Mouse (Mus musculus) intestine, embryonic 16.5 days (tissue): ENCODE results near the gene Asb13. TPM values are rescaled to one million over a fixed set of nuclear protein-coding genes. Genes with fewer than 3 reads are reported as not detected.

Source experiments
- ATAC-seq: fragments of 200-750 bp; cut with Nextera tagmentation; 2 replicates; pipeline ENCODE4 v1.8.0; 2017; ENCODE audit warnings: moderate TSS enrichment, moderate library complexity
- H3K27ac ChIP-seq: fragments of 300-500 bp; sonication (generic); 2 replicates; pipeline ENCODE4 v1.5.1; 2014; ENCODE audit warnings: mild to moderate bottlenecking, low read length
- H3K27me3 ChIP-seq: fragments of 300-500 bp; sonication (generic); replicated peaks from 2 replicates; pipeline ENCODE4 v1.6.1; 2014; ENCODE audit warnings: low read length, control low read depth, mixed read lengths; ENCODE audit not compliant: control insufficient read depth, insufficient read depth
- H3K36me3 ChIP-seq: fragments of 300-500 bp; sonication (generic); 2 replicates; pipeline ENCODE4 v1.6.1; 2014; ENCODE audit warnings: low read length, control low read depth; ENCODE audit not compliant: control insufficient read depth, insufficient read depth
- H3K4me1 ChIP-seq: fragments of 300-500 bp; sonication (generic); 2 replicates; pipeline ENCODE4 v1.6.1; 2014; ENCODE audit warnings: low read length, control low read depth, mixed read lengths; ENCODE audit not compliant: control insufficient read depth, insufficient read depth
- H3K4me2 ChIP-seq: fragments of 300-500 bp; sonication (generic); 2 replicates; pipeline ENCODE4 v1.6.1; 2014; ENCODE audit warnings: low read depth, low read length, control low read depth
- H3K4me3 ChIP-seq: fragments of 300-500 bp; sonication (generic); 2 replicates; pipeline ENCODE4 v1.5.1; 2014; ENCODE audit warnings: mild to moderate bottlenecking, low read length
- H3K9ac ChIP-seq: fragments of 300-500 bp; sonication (generic); 2 replicates; pipeline ENCODE4 v1.6.1; 2014; ENCODE audit warnings: low read depth, low read length
- H3K9me3 ChIP-seq: fragments of 300-500 bp; sonication (generic); 2 replicates; pipeline ENCODE4 v1.6.1; 2016; ENCODE audit warnings: low read length, control low read depth; ENCODE audit not compliant: control insufficient read depth
- WGBS: fragments of 180-500 bp; shearing (Covaris S2); extraction: QIAGEN DNeasy Blood & Tissue Kit; methylation state at CpG from one replicate; pipeline ENCODE4 v1.1.7; 2014; 5-methylcytosine and 5-hydroxymethylcytosine counted together
- polyA plus RNA-seq: library from polyadenylated mRNA; unstranded; fragments of >200 nt; fragmentation: Nextera tagmentation; extraction: Ambion mirVana; gene quantifications from 2 replicates; pipeline ENCODE4 v1.2.1, GENCODE M21; 2015

The Asb13 gene
- polyA plus RNA-seq, 1 experiment from 2014 or later: 6.8 TPM

- Histone ChIP-seq H3K27me3 (no peaks in the 10 kb centered on the region), H3K9ac (no peak overlapping the region), H3K27ac (no peak overlapping the region), H3K4me2 (no peak overlapping the region), H3K9me3 (no peaks in the 10 kb centered on the region), H3K4me1 (0 out of 2 replicates have a peak, but pooled peaks cover 3% of the 10 kb centered on the region), H3K4me3 (no peak overlapping the region), H3K36me3 (no peaks in the 10 kb centered on the region)
- 86% methylated on average over 2 of the region's 2 CpGs for WGBS
- ATAC-seq: no peak
These were observed 20.6 kb downstream of the Asb13 start for GRCm38 (mm10) chr13:3654432-3654831.

- H3K36me3 ChIP-seq: no peaks in the 10 kb centered on the region
- H3K27ac ChIP-seq: peak overlapping the region; percentile 90
- H3K9ac ChIP-seq: peak overlapping the region; percentile 57
- 0 out of 2 replicates have a peak, but pooled peaks cover 3% of the 10 kb centered on the region for H3K4me1 ChIP-seq
- no peaks in the 10 kb centered on the region for H3K9me3 ChIP-seq
- ATAC-seq: peak; percentile 96
- 49% methylated on average over 16 of the region's 16 CpGs for WGBS
- H3K4me3 ChIP-seq: peak overlapping the region; percentile 14; the same call in 1 of the 2 replicates
- H3K4me2 ChIP-seq: 0 out of 2 replicates have a peak overlapping the region, but pooled peaks have one; percentile 22
- no peaks in the 10 kb centered on the region for H3K27me3 ChIP-seq
These were observed 25.6 kb downstream of the Asb13 start for GRCm38 (mm10) chr13:3659163-3660160.

- 74% methylated on average over 3 of the region's 3 CpGs for WGBS
- Histone ChIP-seq H3K27ac (no peak overlapping the region), H3K9me3 (no peaks in the 10 kb centered on the region), H3K4me1 (no peaks in the 10 kb centered on the region), H3K4me3 (no peak overlapping the region), H3K4me2 (no peak overlapping the region), H3K9ac (no peak overlapping the region), H3K27me3 (no peaks in the 10 kb centered on the region), H3K36me3 (no peaks in the 10 kb centered on the region)
- ATAC-seq: no peak
These were observed 30.4 kb downstream of the Asb13 start for GRCm38 (mm10) chr13:3664241-3664640.

- no peaks in the 10 kb centered on the region for H3K36me3 ChIP-seq
- no peak overlapping the region for H3K27ac ChIP-seq
- peak; percentile 64 for ATAC-seq
- H3K9ac ChIP-seq: no peak overlapping the region
- no peaks in the 10 kb centered on the region for H3K27me3 ChIP-seq
- no peak overlapping the region for H3K4me3 ChIP-seq
- no peaks in the 10 kb centered on the region for H3K9me3 ChIP-seq
- WGBS: 13% methylated on average over 5 of the region's 5 CpGs
- H3K4me1 ChIP-seq: peaks cover 8% of the 10 kb centered on the region
- H3K4me2 ChIP-seq: peak overlapping the region; percentile 39
These were observed 31.5 kb downstream of the Asb13 start for GRCm38 (mm10) chr13:3665308-3665723.

- H3K27ac ChIP-seq: no peak overlapping the region
- H3K4me2 ChIP-seq: no peak overlapping the region
- H3K27me3 ChIP-seq: no peaks in the 10 kb centered on the region
- 77% methylated on average over 5 of the region's 5 CpGs for WGBS
- H3K9me3 ChIP-seq: no peaks in the 10 kb centered on the region
- no peak for ATAC-seq
- no peak overlapping the region for H3K9ac ChIP-seq
- H3K4me3 ChIP-seq: no peak overlapping the region
- H3K36me3 ChIP-seq: no peaks in the 10 kb centered on the region
- H3K4me1 ChIP-seq: peaks cover 12% of the 10 kb centered on the region
These were observed 33.5 kb downstream of the Asb13 start for GRCm38 (mm10) chr13:3667288-3667873.

- peaks cover 12% of the 10 kb centered on the region for H3K4me1 ChIP-seq
- H3K27ac ChIP-seq: no peak overlapping the region
- whole genome bisulfite sequencing: 90% methylated on average over 3 of the region's 3 CpGs
- H3K4me2 ChIP-seq: no peak overlapping the region
- no peaks in the 10 kb centered on the region for H3K36me3 ChIP-seq
- H3K9me3 ChIP-seq: no peaks in the 10 kb centered on the region
- H3K4me3 ChIP-seq: no peak overlapping the region
- H3K9ac ChIP-seq: no peak overlapping the region
- no peaks in the 10 kb centered on the region for H3K27me3 ChIP-seq
- no peak for ATAC-seq
These were observed 34.2 kb downstream of the Asb13 start for GRCm38 (mm10) chr13:3668068-3668467.

- ATAC-seq: peak; percentile 52
- peaks cover 12% of the 10 kb centered on the region for H3K4me1 ChIP-seq
- no peaks in the 10 kb centered on the region for H3K9me3 ChIP-seq
- WGBS: 72% methylated on average over 1 of the region's 1 CpGs
- H3K27ac ChIP-seq: peak overlapping the region; percentile 8; the same call in 1 of the 2 replicates
- no peak overlapping the region for H3K4me2 ChIP-seq
- no peak overlapping the region for H3K4me3 ChIP-seq
- H3K27me3 ChIP-seq: no peaks in the 10 kb centered on the region
- no peak overlapping the region; the same call in 1 of the 2 replicates for H3K9ac ChIP-seq
- no peaks in the 10 kb centered on the region for H3K36me3 ChIP-seq
These were observed 35.8 kb downstream of the Asb13 start for GRCm38 (mm10) chr13:3669611-3670010.

- ATAC-seq: peak; percentile 83
- WGBS: 48% methylated on average over 1 of the region's 1 CpGs
- no peaks in the 10 kb centered on the region for H3K9me3 ChIP-seq
- H3K27me3 ChIP-seq: no peaks in the 10 kb centered on the region
- H3K36me3 ChIP-seq: no peaks in the 10 kb centered on the region
- peaks cover 12% of the 10 kb centered on the region for H3K4me1 ChIP-seq
- H3K4me3 ChIP-seq: no peak overlapping the region
- no peak overlapping the region for H3K4me2 ChIP-seq
- peak overlapping the region; percentile 8; the same call in 1 of the 2 replicates for H3K27ac ChIP-seq
- H3K9ac ChIP-seq: no peak overlapping the region
These were observed 36.2 kb downstream of the Asb13 start for GRCm38 (mm10) chr13:3670039-3670438.

- Histone ChIP-seq H3K9ac (no peak overlapping the region), H3K9me3 (0 out of 2 replicates have a peak, but pooled peaks cover 3% of the 10 kb centered on the region), H3K4me1 (peaks cover 12% of the 10 kb centered on the region), H3K36me3 (no peaks in the 10 kb centered on the region), H3K4me3 (no peak overlapping the region), H3K27me3 (no peaks in the 10 kb centered on the region), H3K27ac (no peak overlapping the region), H3K4me2 (no peak overlapping the region)
- no peak for ATAC-seq
- WGBS: 81% methylated on average over 3 of the region's 3 CpGs
These were observed 39.3 kb downstream of the Asb13 start for GRCm38 (mm10) chr13:3673151-3673550.
